Mouse (Mus musculus) heart, postnatal 0 days (tissue): ENCODE data around the gene Txndc9. TPM values are rescaled to one million over a fixed set of nuclear protein-coding genes. Genes with fewer than 3 reads are reported as not detected.
"Not testable (repeated sequence)": the region's sequence is repeated elsewhere in the genome, so short reads cannot be mapped to it uniquely, and the experiment has no call there.

Source experiments
- ATAC-seq: fragments of 200-750 bp; cut with Nextera tagmentation; 2 replicates; pipeline ENCODE4 v1.8.0; 2017; ENCODE audit warnings: low read depth, moderate number of reproducible peaks, moderate library complexity; ENCODE audit not compliant: insufficient read depth
- DNase-seq: peaks from one replicate; pipeline ENCODE4 v3.0.0-alpha.2; 2016; ENCODE audit warnings: low spot score
- H3K27ac ChIP-seq: fragments of 300-500 bp; sonication (generic); 2 replicates; pipeline ENCODE4 v1.5.1; 2014; ENCODE audit warnings: low read depth, mild to moderate bottlenecking
- H3K27me3 ChIP-seq: fragments of 300-500 bp; sonication (generic); 2 replicates; pipeline ENCODE4 v1.6.1; 2014; ENCODE audit warnings: low read length, mixed read lengths; ENCODE audit not compliant: control insufficient read depth, insufficient read depth
- H3K36me3 ChIP-seq: fragments of 300-500 bp; sonication (generic); replicated peaks from 2 replicates; pipeline ENCODE4 v1.6.1; 2014; ENCODE audit warnings: low read length, mixed read lengths; ENCODE audit not compliant: control insufficient read depth, insufficient read depth
- H3K4me1 ChIP-seq: fragments of 300-500 bp; sonication (generic); 2 replicates; pipeline ENCODE4 v1.6.1; 2014; ENCODE audit warnings: antibody characterized with exemption; ENCODE audit not compliant: control insufficient read depth, insufficient read depth
- H3K4me2 ChIP-seq: fragments of 300-500 bp; sonication (generic); 2 replicates; pipeline ENCODE4 v1.6.1; 2014; ENCODE audit warnings: low read depth, mild to moderate bottlenecking, low read length, moderate library complexity
- H3K4me3 ChIP-seq: fragments of 300-500 bp; sonication (generic); 2 replicates; pipeline ENCODE4 v1.5.1; 2014; ENCODE audit warnings: low read depth, low read length
- H3K9ac ChIP-seq: fragments of 300-500 bp; sonication (generic); replicated peaks from 2 replicates; pipeline ENCODE4 v1.6.1; 2014; ENCODE audit warnings: low read depth, low read length, mixed read lengths
- H3K9me3 ChIP-seq: fragments of 300-500 bp; sonication (generic); replicated peaks from 2 replicates; pipeline ENCODE4 v1.6.1; 2016; ENCODE audit warnings: low read length; ENCODE audit not compliant: control insufficient read depth
- CTCF ChIP-seq: IDR thresholded peaks from 2 replicates; pipeline ENCODE4 v1.5.1; 2016; ENCODE audit warnings: antibody characterized with exemption, control low read depth, low read depth
- EP300 ChIP-seq: IDR thresholded peaks from 2 replicates; pipeline ENCODE4 v1.6.1; 2016; ENCODE audit warnings: antibody characterized with exemption, low read depth
- WGBS: fragments of 180-500 bp; shearing (Covaris S2); extraction: QIAGEN DNeasy Blood & Tissue Kit; methylation state at CpG from one replicate; pipeline ENCODE4 v1.1.7; 2014; 5-methylcytosine and 5-hydroxymethylcytosine counted together
- polyA plus RNA-seq: library from polyadenylated mRNA; unstranded; fragments of >200 nt; fragmentation: Nextera tagmentation; extraction: Ambion mirVana; gene quantifications from 2 replicates; pipeline ENCODE4 v1.2.1, GENCODE M21; 2015
- total RNA-seq: library from RNA; depleted of rRNA; stranded (reverse); fragments of >200 nt; gene quantifications from 2 replicates; pipeline ENCODE4 v1.2.3, GENCODE M21; 2014; ENCODE audit warnings: low replicate concordance

Gene Txndc9
- total and polyA plus RNA-seq, 2 experiments from 2014 or later = 16.9 to 98.0 TPM

- Histone ChIP-seq H3K4me2 (peak overlapping the region; percentile 80), H3K4me3 (peak overlapping the region; percentile 87), H3K9ac (peak overlapping the region; percentile 87), H3K27me3 (no peaks in the 10 kb centered on the region), H3K9me3 (no peaks in the 10 kb centered on the region), H3K27ac (0 out of 2 replicates have a peak overlapping the region, but pooled peaks have one; percentile 96), H3K36me3 (peaks cover 42% of the 10 kb centered on the region), H3K4me1 (peaks cover 7% of the 10 kb centered on the region)
- no peak for TF ChIP-seq CTCF
- no peak for TF ChIP-seq EP300
- WGBS = 34% methylated on average over 3 of the region's 3 CpGs
- ATAC-seq (no peak), DNase-seq (no peak)
Observed at GRCm38 (mm10) chr1:37996226-37996625, 1.5 kb downstream of the Txndc9 start.

GRCm38 (mm10) chr1:37987856-37988255 lies 9.8 kb downstream of the Txndc9 start:
- Histone ChIP-seq H3K9me3 (no peaks in the 10 kb centered on the region), H3K36me3 (peaks cover 71% of the 10 kb centered on the region), H3K9ac (no peak overlapping the region), H3K4me3 (no peak overlapping the region), H3K27me3 (no peaks in the 10 kb centered on the region), H3K27ac (no peak overlapping the region), H3K4me1 (no peaks in the 10 kb centered on the region), H3K4me2 (no peak overlapping the region)
- no peak for ATAC-seq
- TF ChIP-seq EP300 (no peak), CTCF (no peak)
- DNase-seq = no peak
- 84% methylated on average over 5 of the region's 5 CpGs for WGBS

GRCm38 (mm10) chr1:37985764-37986323 lies 11.8 kb downstream of the Txndc9 start:
- WGBS = 77% methylated on average over 9 of the region's 9 CpGs
- DNase-seq = no peak
- Histone ChIP-seq H3K27ac (no peak overlapping the region), H3K4me3 (no peak overlapping the region), H3K4me1 (no peaks in the 10 kb centered on the region), H3K9ac (no peak overlapping the region), H3K9me3 (no peaks in the 10 kb centered on the region), H3K4me2 (no peak overlapping the region), H3K36me3 (peaks cover 51% of the 10 kb centered on the region), H3K27me3 (no peaks in the 10 kb centered on the region)
- no peak for ATAC-seq
- TF ChIP-seq CTCF = peak; percentile 70
- no peak for TF ChIP-seq EP300

GRCm38 (mm10) chr1:37984326-37984725 lies 13.4 kb downstream of the Txndc9 start:
- H3K4me1 ChIP-seq = no peaks in the 10 kb centered on the region
- TF ChIP-seq CTCF = no peak
- no peak for TF ChIP-seq EP300
- WGBS = 92% methylated on average over 1 of the region's 1 CpGs
- peaks cover 37% of the 10 kb centered on the region for H3K36me3 ChIP-seq
- H3K9ac ChIP-seq = no peak overlapping the region
- H3K27ac ChIP-seq = no peak overlapping the region
- H3K9me3 ChIP-seq = no peaks in the 10 kb centered on the region
- DNase-seq = no peak
- no peak overlapping the region for H3K4me3 ChIP-seq
- H3K27me3 ChIP-seq = no peaks in the 10 kb centered on the region
- no peak overlapping the region for H3K4me2 ChIP-seq
- ATAC-seq = no peak

DNA sequence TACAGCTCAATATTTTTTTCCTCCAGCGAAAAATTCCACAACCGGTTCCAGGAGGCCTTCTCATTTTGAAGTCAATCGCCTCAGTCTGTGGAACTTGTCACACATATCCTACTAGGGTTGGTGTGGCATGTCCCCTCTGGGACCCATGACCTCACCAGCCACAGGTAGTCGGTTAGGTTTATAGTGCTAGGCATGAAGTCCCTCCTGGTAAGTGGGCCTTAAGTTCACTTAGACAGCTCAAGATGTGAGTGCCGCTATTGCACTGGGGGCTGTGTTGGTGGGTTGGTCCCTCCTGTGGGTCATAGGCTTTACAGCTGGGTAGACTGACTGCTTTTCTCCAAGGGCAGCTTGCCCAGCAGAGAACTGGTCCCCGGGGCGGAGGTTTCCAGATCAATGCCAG lies 20.4 kb downstream of the Txndc9 start:
- 85% methylated on average over 7 of the region's 7 CpGs for WGBS
- Histone ChIP-seq H3K27ac (no peak overlapping the region), H3K27me3 (no peaks in the 10 kb centered on the region), H3K4me3 (no peak overlapping the region), H3K4me2 (no peak overlapping the region), H3K9me3 (no peaks in the 10 kb centered on the region), H3K36me3 (no peaks in the 10 kb centered on the region), H3K9ac (no peak overlapping the region), H3K4me1 (no peaks in the 10 kb centered on the region)
- DNase-seq (no peak), ATAC-seq (no peak)
- TF ChIP-seq EP300 (no peak), CTCF (no peak)

- H3K9me3 ChIP-seq, H3K27ac ChIP-seq, DNase-seq, H3K4me3 ChIP-seq, ATAC-seq, H3K27me3 ChIP-seq, H3K36me3 ChIP-seq, H3K4me1 ChIP-seq, H3K9ac ChIP-seq, H3K4me2 ChIP-seq: not testable (repeated sequence)
- whole genome bisulfite sequencing = 65% methylated on average over 9 of the region's 9 CpGs
Observed at GRCm38 (mm10) chr1:37976666-37977065, 21.0 kb downstream of the Txndc9 start.
